Mouse (Mus musculus) inflammation-experienced regulatory T-cells (primary cell): Measurements from ENCODE around the gene Gm21788. TPM values are rescaled to one million over a fixed set of nuclear protein-coding genes. Genes with fewer than 3 reads are reported as not detected.

Experiments
- polyA plus RNA-seq, 2 experiments: library from polyadenylated mRNA; unstranded; fragments of 100-300 nt; shearing (Covaris generic); gene quantifications; one replicate each; pipeline ENCODE4 v1.2.1; 2017

The Gm21788 gene
- polyA plus RNA-seq = not detected

GRCm38 (mm10) chrY:7404710-7405109 lies at the start of gene Gm21788:
Gene Gm21788 (plus strand): TSS chrY:7405010.

Other genes with a start within 250 kb of the Gm21788 start
- under 1 TPM in 1 of 2 experiments, not detected in 1; 0.53 TPM for gene Gm21244, start 235.7 kb upstream of the Gm21788 start, polyA plus RNA-seq
- not detected for gene Gm28998, start 151.2 kb upstream of the Gm21788 start, polyA plus RNA-seq
- gene Gm20826, start 233.5 kb downstream of the Gm21788 start, polyA plus RNA-seq = not detected